Mouse (Mus musculus): ENCODE data around the gene Olfml3. TPM values are rescaled to one million over a fixed set of nuclear protein-coding genes. Genes with fewer than 3 reads are reported as not detected.

Olfml3 gene
- polyA plus RNA-seq, 1 experiment = 60.5 TPM

DNA sequence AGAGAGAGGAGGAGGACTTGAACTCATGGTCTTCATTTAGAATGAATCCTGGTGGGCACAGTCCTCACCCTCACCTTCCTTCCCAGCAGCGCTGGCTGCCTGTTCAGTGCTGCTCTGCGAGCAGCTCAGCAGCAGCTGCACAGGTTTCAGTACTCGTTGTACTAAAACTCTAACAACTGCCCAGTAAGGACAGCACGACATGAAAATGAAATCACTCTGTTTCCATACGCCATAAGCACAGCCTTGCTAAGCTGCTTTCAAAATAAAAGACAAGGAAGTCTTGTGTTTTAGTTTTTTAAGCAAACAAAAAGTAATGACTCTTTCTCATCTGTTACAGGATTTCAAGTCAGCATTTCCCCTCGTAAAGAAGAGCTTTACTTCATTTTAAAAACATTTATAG is 5.4 kb upstream of the Olfml3 start:
- H3K4me3 ChIP-seq (ENCODE audit: insufficient read depth, low read length) = no peak overlapping the region
- no peak overlapping the region for H3K27ac ChIP-seq (ENCODE audit: insufficient read depth, low read length)
- TF ChIP-seq CTCF (IDR thresholded peaks at IDR 0.05; ENCODE audit: borderline replicate concordance, insufficient read depth, low read length) = no peak
- TF ChIP-seq POLR2A (IDR thresholded peaks at IDR 0.05; ENCODE audit: low read depth, low read length) = no peak
- H3K4me1 ChIP-seq (ENCODE audit: control insufficient read depth, insufficient read depth, low read length) = peaks cover 3% of the 10 kb centered on the region; the same call in 1 of the 2 replicates

DNA sequence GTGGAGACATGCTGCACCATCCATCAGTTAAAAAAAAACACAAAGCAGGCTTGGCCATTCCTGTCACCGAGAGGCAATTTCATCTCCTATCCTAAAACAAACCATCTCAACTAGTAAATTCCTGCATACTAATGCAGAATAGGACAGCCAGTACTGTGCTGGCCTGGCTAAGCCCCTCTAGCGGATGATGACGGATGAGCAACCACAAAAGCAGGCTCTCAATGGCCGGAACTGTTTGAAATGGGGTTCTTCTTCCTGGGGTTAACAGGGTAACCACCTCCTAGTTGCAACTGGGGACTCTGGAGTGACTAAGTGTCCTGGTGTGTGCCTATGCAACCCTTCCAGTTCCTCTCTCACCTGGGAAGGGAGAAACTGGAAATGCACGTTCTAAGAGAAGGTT is 2.5 kb upstream of the Olfml3 start:
- Histone ChIP-seq H3K27ac (ENCODE audit: insufficient read depth, low read length) (no peak overlapping the region), H3K4me1 (ENCODE audit: control insufficient read depth, insufficient read depth, low read length) (peaks cover 10% of the 10 kb centered on the region; the same call in 1 of the 2 replicates), H3K4me3 (ENCODE audit: insufficient read depth, low read length) (no peak overlapping the region)
- no peak for TF ChIP-seq CTCF (IDR thresholded peaks at IDR 0.05; ENCODE audit: borderline replicate concordance, insufficient read depth, low read length)
- no peak for TF ChIP-seq POLR2A (IDR thresholded peaks at IDR 0.05; ENCODE audit: low read depth, low read length)

DNA sequence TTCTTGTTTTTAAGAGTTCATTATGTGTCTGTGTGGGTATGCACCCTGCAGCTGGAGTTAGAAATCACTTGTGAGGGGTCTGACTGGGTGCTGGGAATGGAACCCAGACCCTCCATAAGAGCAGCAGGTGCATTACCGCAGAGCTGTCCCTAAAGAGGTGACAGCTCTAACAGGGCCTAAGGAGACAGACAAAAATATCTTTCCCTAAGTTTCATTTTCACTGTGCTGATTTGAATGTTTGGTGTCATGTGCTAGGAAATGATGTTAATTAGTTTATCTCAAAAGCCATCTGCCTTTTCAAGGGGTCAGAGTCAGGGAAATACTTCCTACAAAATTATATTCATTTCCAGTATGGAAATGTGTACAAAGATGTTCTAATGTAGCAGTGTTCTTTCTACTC is 1.5 kb upstream of the Olfml3 start, which contains the start of gene Gm10964:
TSS of gene Gm10964 (plus strand) at position 38 of the 400 bp plus-strand sequence.
- Histone ChIP-seq H3K4me1 (ENCODE audit: control insufficient read depth, insufficient read depth, low read length) (peaks cover 10% of the 10 kb centered on the region; the same call in 1 of the 2 replicates), H3K4me3 (ENCODE audit: insufficient read depth, low read length) (peak within 1 kb of the TSS; percentile 22; the same call in 1 of the 2 replicates), H3K27ac (ENCODE audit: insufficient read depth, low read length) (peak within 1 kb of the TSS; percentile 99)
- TF ChIP-seq POLR2A (IDR thresholded peaks at IDR 0.05; ENCODE audit: low read depth, low read length) (no peak), CTCF (IDR thresholded peaks at IDR 0.05; ENCODE audit: borderline replicate concordance, insufficient read depth, low read length) (no peak)

DNA sequence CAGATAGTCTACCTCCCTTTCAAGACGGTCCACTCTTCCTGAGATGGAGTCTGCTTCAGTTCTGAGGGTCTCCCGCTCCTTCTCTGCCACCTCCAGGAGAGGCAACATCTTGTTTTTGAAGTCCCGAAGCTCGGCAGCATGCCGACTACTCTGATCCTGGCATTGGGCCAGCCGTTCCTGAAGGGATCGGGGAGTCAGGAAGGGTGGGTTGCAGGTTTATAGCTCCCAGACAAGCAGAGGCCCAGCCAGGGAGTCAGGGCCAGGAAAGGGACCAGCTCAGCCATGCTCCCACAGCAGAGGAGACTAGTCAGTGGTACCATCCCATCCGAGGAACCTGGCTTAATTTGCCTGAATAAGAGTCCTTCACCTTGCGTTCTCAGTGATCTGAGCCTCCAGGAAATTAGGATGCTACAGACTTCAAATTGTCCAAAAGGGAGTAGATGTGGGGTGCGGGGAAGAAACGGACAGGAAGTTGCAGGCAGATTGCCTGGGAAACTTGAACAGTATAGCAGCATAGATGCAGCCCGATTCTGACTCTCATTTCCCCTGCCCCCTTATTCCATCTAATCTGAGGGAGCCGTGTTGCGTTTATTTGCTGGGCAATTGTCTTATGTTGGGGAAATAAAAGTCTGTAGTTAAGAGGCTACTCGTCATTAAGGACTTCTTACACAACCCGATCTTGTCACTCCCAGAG is 593 bp downstream of the Olfml3 start:
- TF ChIP-seq POLR2A (IDR thresholded peaks at IDR 0.05; ENCODE audit: low read depth, low read length) = no peak; the same call in 1 of the 2 replicates
- TF ChIP-seq CTCF (IDR thresholded peaks at IDR 0.05; ENCODE audit: borderline replicate concordance, insufficient read depth, low read length) = no peak
- Histone ChIP-seq H3K27ac (ENCODE audit: insufficient read depth, low read length) (peak overlapping the region; percentile 86), H3K4me1 (ENCODE audit: control insufficient read depth, insufficient read depth, low read length) (peaks cover 10% of the 10 kb centered on the region; the same call in 1 of the 2 replicates), H3K4me3 (ENCODE audit: insufficient read depth, low read length) (peak overlapping the region; percentile 38)

DNA sequence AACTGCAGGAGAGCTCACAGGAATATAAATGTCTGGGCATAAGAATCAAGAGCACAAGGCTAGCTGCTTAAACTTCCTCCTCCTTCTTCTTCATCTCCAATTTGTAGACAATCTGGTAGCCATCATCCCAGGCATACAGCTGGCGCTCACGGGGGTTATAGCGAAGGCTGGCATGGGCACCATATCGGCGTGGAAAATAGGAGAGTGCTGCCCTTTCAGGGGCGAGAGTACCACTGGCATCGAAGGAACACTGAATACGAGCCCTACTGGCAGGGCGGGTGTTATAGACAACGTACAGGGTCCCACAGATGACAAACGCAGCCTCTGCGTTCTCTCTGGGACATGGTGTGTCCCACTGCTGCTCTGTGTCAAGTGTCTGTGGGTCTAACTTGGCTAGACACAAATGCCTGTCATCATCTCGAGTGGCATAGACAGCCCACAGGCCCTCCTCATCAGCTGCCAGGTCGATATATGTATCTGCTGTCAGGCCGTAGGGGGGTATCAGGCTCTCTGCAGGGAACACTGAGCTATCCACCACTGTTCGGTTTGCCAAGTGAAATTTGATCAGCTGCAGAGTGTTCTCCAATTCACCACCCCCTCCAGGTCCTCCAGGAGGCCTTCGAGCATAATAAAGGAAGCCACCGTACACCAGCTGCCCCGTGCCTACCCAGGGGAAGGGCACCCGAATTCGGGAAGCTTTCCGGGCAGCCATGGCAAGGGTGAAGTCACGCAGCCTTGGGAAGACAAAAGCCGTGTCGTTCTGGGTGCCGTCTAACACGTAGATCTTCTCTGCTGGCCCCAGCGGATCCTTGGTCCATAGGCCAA is 1.8 kb downstream of the Olfml3 start:
- H3K4me1 ChIP-seq (ENCODE audit: control insufficient read depth, insufficient read depth, low read length) = peaks cover 10% of the 10 kb centered on the region; the same call in 1 of the 2 replicates
- peak overlapping the region; percentile 38; the same call in 1 of the 2 replicates for H3K4me3 ChIP-seq (ENCODE audit: insufficient read depth, low read length)
- TF ChIP-seq CTCF (IDR thresholded peaks at IDR 0.05; ENCODE audit: borderline replicate concordance, insufficient read depth, low read length) (no peak), POLR2A (IDR thresholded peaks at IDR 0.05; ENCODE audit: low read depth, low read length) (no peak)
- peak overlapping the region; percentile 63 for H3K27ac ChIP-seq (ENCODE audit: insufficient read depth, low read length)

DNA sequence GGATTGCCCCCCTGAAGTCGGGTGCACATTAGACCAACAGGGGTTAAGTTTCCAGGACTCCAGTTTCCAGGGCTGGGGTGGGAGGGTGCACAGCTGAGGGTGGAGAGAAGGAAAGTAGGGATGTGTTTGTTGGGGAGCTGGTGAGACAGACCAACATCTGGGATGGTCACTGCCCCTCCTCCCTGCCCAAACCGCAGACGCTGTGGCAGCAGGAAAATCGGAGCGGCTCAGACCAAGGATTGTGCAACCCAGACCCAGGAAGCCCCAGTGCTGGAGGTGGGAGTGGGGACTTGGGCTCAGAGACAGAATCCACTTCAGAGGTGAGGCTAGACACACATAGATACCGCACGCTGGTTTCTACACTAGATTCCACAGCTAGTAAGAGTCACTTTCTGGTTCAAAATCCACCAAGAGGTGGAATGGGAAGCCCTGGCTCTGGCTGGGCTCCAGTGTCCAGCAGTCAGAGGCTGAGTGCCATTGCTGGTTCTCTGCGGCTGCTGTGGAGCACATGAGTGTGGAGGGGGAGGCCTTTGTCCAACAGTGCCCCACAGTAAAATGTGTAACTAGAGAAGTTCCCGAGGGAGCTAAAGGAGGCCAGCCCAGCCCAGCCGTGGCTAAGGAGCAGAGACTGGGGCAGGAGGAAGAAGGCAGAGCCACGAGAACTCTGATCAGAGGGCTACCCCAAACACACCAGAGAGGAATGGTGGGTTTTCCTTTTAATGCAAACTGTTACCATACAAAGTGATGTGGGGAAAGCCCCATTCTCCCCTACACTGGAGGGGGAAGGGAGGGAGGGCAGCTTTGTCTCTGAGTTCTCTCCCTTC is 2.9 kb downstream of the Olfml3 start:
- H3K4me3 ChIP-seq (ENCODE audit: insufficient read depth, low read length) = no peak overlapping the region
- TF ChIP-seq POLR2A (IDR thresholded peaks at IDR 0.05; ENCODE audit: low read depth, low read length) (peak; percentile 43), CTCF (IDR thresholded peaks at IDR 0.05; ENCODE audit: borderline replicate concordance, insufficient read depth, low read length) (no peak)
- H3K4me1 ChIP-seq (ENCODE audit: control insufficient read depth, insufficient read depth, low read length) = peaks cover 7% of the 10 kb centered on the region; the same call in 1 of the 2 replicates
- H3K27ac ChIP-seq (ENCODE audit: insufficient read depth, low read length) = peak overlapping the region; percentile 63

DNA sequence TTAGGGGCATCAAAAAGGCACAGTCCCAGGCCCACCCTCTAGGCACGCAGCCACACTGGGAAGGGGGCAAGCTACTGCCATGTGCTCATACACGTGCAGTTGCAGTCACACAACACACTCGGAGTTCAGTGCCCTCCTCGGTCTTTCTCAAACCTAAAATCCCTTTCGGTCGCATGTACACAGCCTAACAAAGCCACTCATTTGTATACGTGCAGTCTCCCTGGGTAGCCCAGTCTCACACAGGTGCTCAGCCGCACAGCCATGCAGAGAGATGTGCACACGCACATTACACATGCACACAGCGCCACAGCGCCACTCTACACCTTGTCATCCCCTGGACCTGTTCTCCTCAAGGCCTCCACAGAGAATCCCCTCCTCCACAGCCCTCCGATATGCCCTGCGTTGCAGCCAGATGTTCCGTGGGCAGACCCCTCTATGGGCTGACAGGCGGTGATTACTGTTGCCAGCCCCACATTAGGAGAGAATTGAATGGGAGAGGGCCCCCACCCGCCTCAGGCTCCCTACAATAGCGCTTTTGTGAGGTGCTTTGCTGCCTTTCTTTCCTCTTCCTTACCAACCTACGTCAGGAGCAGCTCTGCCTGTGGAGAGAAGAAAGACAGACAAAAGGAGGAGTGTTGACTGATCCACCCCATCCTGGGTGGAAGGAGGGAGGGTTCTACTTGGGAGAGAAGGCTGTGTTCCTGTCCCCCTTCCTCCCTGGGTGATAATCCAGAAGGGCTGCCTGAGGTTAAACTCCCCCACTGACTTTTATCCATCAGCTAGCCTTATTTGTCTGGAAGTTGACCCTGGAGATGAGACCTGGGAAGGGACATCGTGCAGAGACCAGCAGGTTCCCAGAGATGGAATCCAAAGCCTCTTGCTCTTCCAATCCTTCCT is 3.8 kb downstream of the Olfml3 start:
- peaks cover 7% of the 10 kb centered on the region; the same call in 1 of the 2 replicates for H3K4me1 ChIP-seq (ENCODE audit: control insufficient read depth, insufficient read depth, low read length)
- no peak; the same call in 1 of the 2 replicates for TF ChIP-seq POLR2A (IDR thresholded peaks at IDR 0.05; ENCODE audit: low read depth, low read length)
- TF ChIP-seq CTCF (IDR thresholded peaks at IDR 0.05; ENCODE audit: borderline replicate concordance, insufficient read depth, low read length) = no peak
- H3K27ac ChIP-seq (ENCODE audit: insufficient read depth, low read length) = peak overlapping the region; percentile 63
- H3K4me3 ChIP-seq (ENCODE audit: insufficient read depth, low read length) = no peak overlapping the region

DNA sequence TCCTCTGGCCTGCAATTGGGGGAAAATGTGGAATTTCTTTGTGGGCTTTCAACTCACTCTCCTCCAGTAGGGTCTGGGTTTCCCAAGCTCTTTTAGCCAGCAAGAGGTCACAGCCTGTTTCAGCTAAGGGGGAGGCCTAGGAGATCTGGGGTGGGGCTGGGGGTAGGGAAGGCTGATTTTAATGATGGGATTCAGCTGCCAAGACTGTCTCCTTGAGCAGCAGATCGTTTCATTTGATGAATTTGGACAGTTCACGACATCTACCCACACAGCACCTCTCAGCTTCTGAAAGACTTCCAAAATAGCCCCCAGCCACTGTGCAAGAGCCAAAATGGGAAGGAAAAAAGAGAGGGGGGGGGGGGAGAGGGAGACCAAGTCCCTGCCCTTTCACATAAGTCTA is 4.6 kb downstream of the Olfml3 start:
- Histone ChIP-seq H3K4me1 (ENCODE audit: control insufficient read depth, insufficient read depth, low read length) (peaks cover 7% of the 10 kb centered on the region; the same call in 1 of the 2 replicates), H3K4me3 (ENCODE audit: insufficient read depth, low read length) (no peak overlapping the region), H3K27ac (ENCODE audit: insufficient read depth, low read length) (no peak overlapping the region)
- TF ChIP-seq POLR2A (IDR thresholded peaks at IDR 0.05; ENCODE audit: low read depth, low read length) = no peak
- TF ChIP-seq CTCF (IDR thresholded peaks at IDR 0.05; ENCODE audit: borderline replicate concordance, insufficient read depth, low read length) = no peak

Data from embryonic fibroblast, embryonic 13.5 days (primary cell).